In the genomic region with DNA sequence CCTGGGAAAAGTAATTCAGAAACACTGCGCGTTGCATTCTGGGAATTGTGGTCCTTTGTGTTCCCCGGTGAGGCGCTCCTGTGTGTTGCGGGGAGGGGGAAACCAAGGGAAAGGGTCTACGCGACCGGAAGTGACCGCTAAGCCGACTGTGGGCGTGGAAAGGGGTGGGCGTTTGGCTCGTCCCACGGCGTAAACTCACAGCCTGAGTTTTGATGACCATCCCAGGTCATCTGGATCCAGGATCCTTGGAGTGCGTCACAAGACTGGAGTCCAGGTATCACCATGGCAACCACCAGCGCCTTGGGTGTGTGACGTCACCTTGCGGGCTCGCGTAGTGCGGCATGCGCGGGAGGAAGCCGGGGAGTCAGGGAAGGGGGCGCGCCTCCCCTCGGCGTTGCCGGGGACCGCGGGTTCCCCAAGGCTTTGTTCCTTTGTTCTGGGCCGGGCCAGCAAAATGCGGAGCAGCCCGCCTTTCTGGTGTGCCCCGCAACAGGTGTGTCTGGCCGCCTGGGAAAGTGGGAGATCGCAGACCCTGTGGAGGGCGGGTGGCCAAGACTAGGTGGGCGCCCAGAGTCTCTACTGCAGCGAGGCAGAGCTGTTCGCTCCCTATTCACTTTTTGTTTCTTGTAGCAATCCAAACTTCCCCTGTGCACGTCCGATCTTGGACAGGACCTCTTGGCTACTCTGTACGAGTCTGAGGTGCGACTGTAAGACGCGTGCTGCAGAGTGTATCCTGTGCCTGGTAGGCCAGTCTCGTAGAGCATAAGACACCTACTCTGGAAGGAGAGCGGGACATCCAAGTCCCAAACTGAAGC, we compare ENCODE assay signal across 8 mouse cellular contexts. TPM values are rescaled to one million over a fixed set of nuclear protein-coding genes. Genes with fewer than 3 reads are reported as not detected.
DNase-seq lines count a peak whose midpoint lies in the region; ATAC-seq and TF ChIP-seq lines count a peak whose summit lies in the region.

Zfp184 (plus strand) TSS at position 169 of the 815 bp plus-strand sequence.

- H3K36me3 ChIP-seq in C2C12 (ENCODE audit: control insufficient read depth, insufficient read depth) = no peaks in the 10 kb centered on the region
- H3K36me3 ChIP-seq in heart, embryonic 10.5 days = peaks cover 19% of the 10 kb centered on the region
- peaks cover 19% of the 10 kb centered on the region for H3K36me3 ChIP-seq in kidney, embryonic 15.5 days
- peaks cover 7% of the 10 kb centered on the region for H3K36me3 ChIP-seq in limb, embryonic 15.5 days
- peaks cover 9% of the 10 kb centered on the region; the same call in 1 of the 2 replicates for H3K36me3 ChIP-seq in midbrain, postnatal 0 days (ENCODE audit: insufficient read depth, low read length)

- H3K79me2 ChIP-seq in C2C12 (ENCODE audit: control insufficient read depth, insufficient read depth) = no peaks in the 10 kb centered on the region

- peak within 1 kb of the TSS; percentile 78 for H3K9ac ChIP-seq in kidney, embryonic 15.5 days
- H3K9ac ChIP-seq in limb, embryonic 15.5 days = peak within 1 kb of the TSS; percentile 76
- H3K9ac ChIP-seq in midbrain, postnatal 0 days (replicated peaks; ENCODE audit: low read length, poor library complexity, severe bottlenecking) = peak within 1 kb of the TSS; percentile 67

- under 1% methylated on average over 50 of the region's 50 CpGs for WGBS in heart, embryonic 10.5 days
- whole genome bisulfite sequencing in kidney, embryonic 15.5 days = under 1% methylated on average over 50 of the region's 50 CpGs
- WGBS in limb, embryonic 15.5 days = under 1% methylated on average over 50 of the region's 50 CpGs
- under 1% methylated on average over 50 of the region's 50 CpGs for WGBS in midbrain, postnatal 0 days

- peak; percentile 74 for TF ChIP-seq POLR2A in embryonic fibroblast, embryonic 13.5 days (IDR thresholded peaks at IDR 0.05; ENCODE audit: low read depth, low read length)

- TF ChIP-seq CTCF in C2C12 (IDR thresholded peaks at IDR 0.05; ENCODE audit: control insufficient read depth, insufficient read depth, insufficient read length) = no peak
- no peak for TF ChIP-seq CTCF in embryonic fibroblast, embryonic 13.5 days (IDR thresholded peaks at IDR 0.05; ENCODE audit: borderline replicate concordance, insufficient read depth, low read length)
- peak; percentile 53 for TF ChIP-seq CTCF in midbrain, postnatal 0 days (IDR thresholded peaks at IDR 0.05)

- H3K27ac ChIP-seq in embryonic fibroblast, embryonic 13.5 days (ENCODE audit: insufficient read depth, low read length) = no peak within 1 kb of the TSS
- peak within 1 kb of the TSS; percentile 91 for H3K27ac ChIP-seq in heart, embryonic 10.5 days
- H3K27ac ChIP-seq in kidney, embryonic 15.5 days = peak within 1 kb of the TSS; percentile 85
- H3K27ac ChIP-seq in limb, embryonic 15.5 days = peak within 1 kb of the TSS; percentile 84
- H3K27ac ChIP-seq in midbrain, postnatal 0 days (ENCODE audit: low read depth, low read length) = peak within 1 kb of the TSS; percentile 70

- DNase-seq in brain, adult 2 months (ENCODE audit: low read depth, low spot score) = peak; percentile 97
- peak; percentile 97 for DNase-seq in heart, embryonic 10.5 days (ENCODE audit: low spot score)
- peak; percentile 98 for DNase-seq in midbrain, postnatal 0 days (ENCODE audit: low spot score)
- DNase-seq in spleen, postnatal 14 days (ENCODE audit: low spot score in 2 of 2) = peak; percentile 38 to 56

- H3ac ChIP-seq in C2C12 (ENCODE audit: control insufficient read depth, insufficient read length, low read depth) = peak within 1 kb of the TSS; percentile 73

- H3K4me2 ChIP-seq in kidney, embryonic 15.5 days = peak within 1 kb of the TSS; percentile 75
- H3K4me2 ChIP-seq in limb, embryonic 15.5 days = peak within 1 kb of the TSS; percentile 70
- peak within 1 kb of the TSS; percentile 77 for H3K4me2 ChIP-seq in midbrain, postnatal 0 days (ENCODE audit: low read depth, low read length, poor library complexity, severe bottlenecking)

- H3K4me3 ChIP-seq in C2C12 (ENCODE audit: insufficient read depth, poor library complexity, severe bottlenecking) = peak within 1 kb of the TSS; percentile 54
- H3K4me3 ChIP-seq in embryonic fibroblast, embryonic 13.5 days (ENCODE audit: insufficient read depth, low read length) = peak within 1 kb of the TSS; percentile 50
- H3K4me3 ChIP-seq in heart, embryonic 10.5 days = peak within 1 kb of the TSS; percentile 78
- peak within 1 kb of the TSS; percentile 80 for H3K4me3 ChIP-seq in kidney, embryonic 15.5 days (replicated peaks)
- H3K4me3 ChIP-seq in limb, embryonic 15.5 days = peak within 1 kb of the TSS; percentile 72
- peak within 1 kb of the TSS; percentile 68 for H3K4me3 ChIP-seq in midbrain, postnatal 0 days (ENCODE audit: low read depth, low read length)

- H3K27me3 ChIP-seq in C2C12 (ENCODE audit: control insufficient read depth, insufficient read depth, insufficient read length) = no peaks in the 10 kb centered on the region
- no peaks in the 10 kb centered on the region for H3K27me3 ChIP-seq in heart, embryonic 10.5 days (ENCODE audit: insufficient read depth, poor library complexity, severe bottlenecking)
- no peaks in the 10 kb centered on the region for H3K27me3 ChIP-seq in kidney, embryonic 15.5 days
- no peaks in the 10 kb centered on the region for H3K27me3 ChIP-seq in limb, embryonic 15.5 days
- H3K27me3 ChIP-seq in midbrain, postnatal 0 days (ENCODE audit: insufficient read depth, low read length) = no peaks in the 10 kb centered on the region

- ATAC-seq in kidney, embryonic 15.5 days (replicated peaks; ENCODE audit: low FRiP score) = peak; percentile 93
- ATAC-seq in limb, embryonic 15.5 days (ENCODE audit: insufficient number of reproducible peaks, low FRiP score, low TSS enrichment, low read depth) = peak; percentile 86
- peak; percentile 93 for ATAC-seq in midbrain, postnatal 0 days (ENCODE audit: low FRiP score)

- no peaks in the 10 kb centered on the region for H3K4me1 ChIP-seq in embryonic fibroblast, embryonic 13.5 days (ENCODE audit: control insufficient read depth, insufficient read depth, low read length)
- H3K4me1 ChIP-seq in heart, embryonic 10.5 days = 0 out of 2 replicates have a peak, but pooled peaks cover 3% of the 10 kb centered on the region
- peaks cover 7% of the 10 kb centered on the region; the same call in 1 of the 2 replicates for H3K4me1 ChIP-seq in kidney, embryonic 15.5 days
- peaks cover 8% of the 10 kb centered on the region; the same call in 1 of the 2 replicates for H3K4me1 ChIP-seq in limb, embryonic 15.5 days
- H3K4me1 ChIP-seq in midbrain, postnatal 0 days (ENCODE audit: insufficient read depth, low read length) = no peaks in the 10 kb centered on the region

- no peaks in the 10 kb centered on the region for H3K79me3 ChIP-seq in C2C12 (ENCODE audit: low read depth)

- H3K9me3 ChIP-seq in heart, embryonic 10.5 days = no peaks in the 10 kb centered on the region
- H3K9me3 ChIP-seq in kidney, embryonic 15.5 days (replicated peaks) = no peaks in the 10 kb centered on the region
- H3K9me3 ChIP-seq in limb, embryonic 15.5 days = no peaks in the 10 kb centered on the region
- H3K9me3 ChIP-seq in midbrain, postnatal 0 days (ENCODE audit: low read length) = no peaks in the 10 kb centered on the region

TF ChIP-seq in C2C12, 6 proteins besides CTCF, POLR2A, EP300 and RAD21:
- no peak for TF ChIP-seq MYOG (IDR thresholded peaks at IDR 0.05; ENCODE audit: control insufficient read depth, extremely low read depth, insufficient read length)
- TF ChIP-seq MYOD1 (IDR thresholded peaks at IDR 0.05; ENCODE audit: control insufficient read depth, insufficient read length, low read depth) = no peak
- no peak for TF ChIP-seq CEBPB (IDR thresholded peaks at IDR 0.05; ENCODE audit: low read depth)
- no peak for TF ChIP-seq FOSL1 (IDR thresholded peaks at IDR 0.05; ENCODE audit: insufficient read depth, low read length, poor library complexity, severe bottlenecking)
- TF ChIP-seq MAX (IDR thresholded peaks at IDR 0.05) = no peak
- no peak for TF ChIP-seq USF1 (IDR thresholded peaks at IDR 0.05; ENCODE audit: low read depth)

RNA-seq across cellular contexts. Expression of gene Zfp184, which starts in this region (rescaled TPM):
- polyA plus RNA-seq in C2C12 (2012; fragmentation: generic; extraction: Trizol) = 1.4 TPM
- 2.9 and 5.0 TPM in 2 replicates for polyA plus RNA-seq in embryonic fibroblast, embryonic 13.5 days (2011; ENCODE audit: insufficient read length, low read depth, missing spikeins)
- 7.4 and 9.1 TPM in 2 replicates for polyA plus RNA-seq in heart, embryonic 10.5 days (2016; fragmentation: Nextera tagmentation; extraction: Ambion mirVana)
- 12.1 and 12.5 TPM in 2 replicates for polyA plus RNA-seq in kidney, embryonic 15.5 days (2015; fragmentation: Nextera tagmentation; extraction: Ambion mirVana)
- polyA plus RNA-seq in limb, embryonic 15.5 days (2015; fragmentation: Nextera tagmentation; extraction: Ambion mirVana) = 7.8 and 8.8 TPM in 2 replicates
- total RNA-seq in midbrain, postnatal 0 days (2014; rRNA removed) = 8.1 and 9.8 TPM in 2 replicates
- polyA plus RNA-seq in midbrain, postnatal 0 days (2015; fragmentation: Nextera tagmentation; extraction: Ambion mirVana) = 7.5 and 8.4 TPM in 2 replicates

Comparison
In these comparisons a context has a peak if more than half of its experiments do, and no peak if none do; other contexts are left out.
1. DNase-seq: peak in every context shown above with its lines; median percentile 98 in midbrain, postnatal 0 days; 97 in brain, adult 2 months; 97 in heart, embryonic 10.5 days; 47 in spleen, postnatal 14 days.